11 mouse cellular contexts compared by ENCODE assay signal in genomic region chr9:29802071-29802705, GRCm38 (mm10).
DNase-seq lines count a peak whose midpoint lies in the region; ATAC-seq lines count a peak whose summit lies in the region.
"Had no signal": no experiment of that assay in that cellular context is flagged by ENCODE, and none has a peak within 500 bp of the region (broad histone marks: within the 10 kb centered on the region; RNA-seq: fewer than 3 reads in every experiment).

No protein-coding gene starts in this region.

- H3K9me3 ChIP-seq in forebrain, embryonic 14.5 days (replicated peaks; ENCODE audit: control insufficient read depth, low read length): no peaks in the 10 kb centered on the region
- H3K9me3 ChIP-seq: embryonic facial prominence, embryonic 13.5 days; heart, embryonic 13.5 days had no signal

- H3K27ac ChIP-seq in forebrain, embryonic 14.5 days (ENCODE audit: low read depth, low read length): peak overlapping the region; percentile 70
- H3K27ac ChIP-seq: embryonic facial prominence, embryonic 13.5 days; heart, embryonic 13.5 days had no signal

- WGBS in forebrain, embryonic 14.5 days: 3% methylated on average over 12 of the region's 12 CpGs

- 0 out of 2 replicates have a peak, but pooled peaks cover 2% of the 10 kb centered on the region for H3K27me3 ChIP-seq in forebrain, embryonic 14.5 days (replicated peaks; ENCODE audit: control insufficient read depth, insufficient read depth, low read length)

- peak; percentile 76 for ATAC-seq in forebrain, embryonic 14.5 days

- intact Hi-C loops in left cerebral cortex, postnatal 14 days (cut with DNase I): loop anchor here (10.0 kb wide), 1 partner anchor 343 kb away; no protein-coding TSS in a partner anchor

- no peaks in the 10 kb centered on the region for H3K36me3 ChIP-seq in forebrain, embryonic 14.5 days (ENCODE audit: control insufficient read depth, insufficient read depth, low read length)
- H3K36me3 ChIP-seq: embryonic facial prominence, embryonic 13.5 days; heart, embryonic 13.5 days had no signal

- no peak overlapping the region for H3K4me3 ChIP-seq in forebrain, embryonic 14.5 days (ENCODE audit: low read depth, low read length)
- H3K4me3 ChIP-seq: embryonic facial prominence, embryonic 13.5 days; heart, embryonic 13.5 days had no signal

- H3K9ac ChIP-seq in forebrain, embryonic 14.5 days (ENCODE audit: low read length): peak overlapping the region; percentile 33
- H3K9ac ChIP-seq: embryonic facial prominence, embryonic 13.5 days; heart, embryonic 13.5 days; lung, embryonic 14.5 days had no signal

- DNase-seq in left cerebral cortex, postnatal 14 days (ENCODE audit: low spot score in 2 of 2): peak; percentile 27 to 33
- no peak for DNase-seq in left cerebral cortex, adult 11 months (ENCODE audit: low spot score)
- peak; percentile 81 for DNase-seq in forebrain, embryonic 14.5 days (ENCODE audit: low spot score)
- DNase-seq in mesoderm, embryonic 11.5 days (ENCODE audit: low read depth, low spot score): peak; percentile 57
- peak; percentile 35 for DNase-seq in right cerebral cortex, postnatal 4 days
- DNase-seq in gastrocnemius, postnatal 10 days: no peak
- no peak for DNase-seq in spleen, adult 18-20 months
- DNase-seq in thymus, postnatal 10 days (ENCODE audit: low spot score in 2 of 2): no peak
- DNase-seq: lung, embryonic 14.5 days had no signal

- H3K4me2 ChIP-seq in forebrain, embryonic 14.5 days (ENCODE audit: low read length): peak overlapping the region; percentile 37
- H3K4me2 ChIP-seq: heart, embryonic 13.5 days; lung, embryonic 14.5 days had no signal

- peaks cover 30% of the 10 kb centered on the region for H3K4me1 ChIP-seq in forebrain, embryonic 14.5 days (ENCODE audit: control insufficient read depth, insufficient read depth, low read length)
- H3K4me1 ChIP-seq: heart, embryonic 13.5 days had no signal

Comparison
In these comparisons a context has a peak if more than half of its experiments do, and no peak if none do; other contexts are left out.
1. DNase-seq: peak in left cerebral cortex, postnatal 14 days (2 of 2), forebrain, embryonic 14.5 days (single experiment), mesoderm, embryonic 11.5 days (single experiment) and right cerebral cortex, postnatal 4 days (single experiment); none in left cerebral cortex, adult 11 months (single experiment), gastrocnemius, postnatal 10 days (single experiment), spleen, adult 18-20 months (0 of 2) and thymus, postnatal 10 days (0 of 2).